Mouse (Mus musculus) lung, embryonic 15.5 days (tissue): ENCODE measurements around the gene Hsp90ab1. TPM values are rescaled to one million over a fixed set of nuclear protein-coding genes. Genes with fewer than 3 reads are reported as not detected.
A peak's percentile ranks its signal among the peaks of the same experiment; 100 is the strongest.

Source experiments
- ATAC-seq: fragments of 200-750 bp; cut with Nextera tagmentation; 2 replicates; pipeline ENCODE4 v1.8.0; 2017; ENCODE audit warnings: moderate number of reproducible peaks, borderline replicate concordance; ENCODE audit not compliant: low FRiP score, low TSS enrichment; ENCODE audit errors: extremely low read depth
- H3K27ac ChIP-seq: fragments of 300-500 bp; sonication (generic); 2 replicates; pipeline ENCODE4 v1.5.1; 2015; ENCODE audit warnings: moderate library complexity, mild to moderate bottlenecking, inconsistent platforms
- H3K27me3 ChIP-seq: fragments of 300-500 bp; sonication (generic); 2 replicates; pipeline ENCODE4 v1.6.1; 2015; ENCODE audit warnings: inconsistent platforms
- H3K36me3 ChIP-seq: fragments of 300-500 bp; sonication (generic); 2 replicates; pipeline ENCODE4 v1.6.1; 2015; ENCODE audit warnings: inconsistent platforms
- H3K4me1 ChIP-seq: fragments of 300-500 bp; sonication (generic); 2 replicates; pipeline ENCODE4 v1.6.1; 2015; ENCODE audit warnings: inconsistent platforms
- H3K4me2 ChIP-seq: fragments of 300-500 bp; sonication (generic); 2 replicates; pipeline ENCODE4 v1.6.1; 2015; ENCODE audit warnings: inconsistent platforms, mild to moderate bottlenecking, moderate library complexity
- H3K4me3 ChIP-seq: fragments of 300-500 bp; sonication (generic); 2 replicates; pipeline ENCODE4 v1.5.1; 2015; ENCODE audit warnings: mild to moderate bottlenecking, inconsistent platforms
- H3K9ac ChIP-seq: fragments of 300-500 bp; sonication (generic); 2 replicates; pipeline ENCODE4 v1.6.1; 2015; ENCODE audit warnings: inconsistent platforms
- H3K9me3 ChIP-seq: fragments of 300-500 bp; sonication (generic); 2 replicates; pipeline ENCODE4 v1.6.1; 2016; ENCODE audit warnings: inconsistent platforms
- WGBS: fragments of 180-500 bp; shearing (Covaris S2); methylation state at CpG from one replicate; pipeline ENCODE4 v1.1.7; 2015; 5-methylcytosine and 5-hydroxymethylcytosine counted together
- polyA plus RNA-seq: library from polyadenylated mRNA; unstranded; fragments of >200 nt; fragmentation: Nextera tagmentation; extraction: Ambion mirVana; gene quantifications from 2 replicates; pipeline ENCODE4 v1.2.1, GENCODE M21; 2015

The Hsp90ab1 gene
- polyA plus RNA-seq, 1 experiment from 2014 or later: 1,572 TPM

DNA sequence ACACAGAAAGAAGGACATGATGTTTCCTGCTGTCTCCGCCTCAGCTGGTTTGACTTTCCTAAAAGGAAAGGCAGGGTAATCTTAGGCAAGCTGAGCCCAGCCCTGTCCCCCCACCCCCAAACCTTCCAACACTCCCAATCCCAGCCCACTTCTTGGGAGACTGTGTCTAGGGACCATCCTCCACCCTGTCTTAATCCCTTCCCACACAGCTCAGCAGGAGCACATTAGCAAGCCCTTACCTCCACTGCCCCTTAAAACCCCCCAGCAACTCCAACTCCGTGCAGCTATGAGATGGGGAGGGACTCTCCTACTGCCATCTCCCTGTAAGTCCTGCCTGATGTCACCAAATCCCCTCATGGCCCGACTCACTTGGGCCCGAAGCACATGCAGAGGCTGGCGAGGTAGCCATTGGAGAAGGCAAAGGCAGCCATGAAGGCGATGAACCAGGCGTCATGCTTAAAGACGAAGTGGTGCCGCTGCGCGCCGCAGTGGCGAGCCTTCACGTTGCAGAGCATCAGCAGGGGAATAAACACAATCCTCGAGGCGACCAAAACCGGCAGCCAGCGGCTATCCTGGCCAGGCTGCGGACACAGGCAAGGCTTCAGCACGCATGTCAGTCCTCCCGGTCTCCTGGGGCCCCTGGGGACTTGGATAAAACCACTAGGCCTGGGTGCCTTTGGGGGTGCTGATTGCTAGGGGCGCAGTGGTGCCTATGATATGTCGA lies 12.8 kb upstream of the Hsp90ab1 start:
- Histone ChIP-seq H3K36me3 (peaks cover 20% of the 10 kb centered on the region; the same call in 1 of the 2 replicates), H3K4me1 (peaks cover 38% of the 10 kb centered on the region), H3K27ac (peak overlapping the region; percentile 84), H3K9me3 (no peaks in the 10 kb centered on the region), H3K9ac (no peak overlapping the region), H3K27me3 (no peaks in the 10 kb centered on the region), H3K4me2 (no peak overlapping the region), H3K4me3 (no peak overlapping the region)
- WGBS: 67% methylated on average over 23 of the region's 23 CpGs
- no peak for ATAC-seq

GRCm38 (mm10) chr17:45584939-45585678 lies 12.0 kb upstream of the Hsp90ab1 start:
- no peak overlapping the region for H3K9ac ChIP-seq
- no peaks in the 10 kb centered on the region for H3K27me3 ChIP-seq
- peak overlapping the region; percentile 84 for H3K27ac ChIP-seq
- H3K36me3 ChIP-seq: peaks cover 20% of the 10 kb centered on the region; the same call in 1 of the 2 replicates
- ATAC-seq: peak; percentile 49
- H3K9me3 ChIP-seq: no peaks in the 10 kb centered on the region
- WGBS: 28% methylated on average over 14 of the region's 14 CpGs
- peak overlapping the region; percentile 15 for H3K4me2 ChIP-seq
- H3K4me1 ChIP-seq: peaks cover 36% of the 10 kb centered on the region
- no peak overlapping the region for H3K4me3 ChIP-seq

- peak overlapping the region; percentile 84 for H3K27ac ChIP-seq
- peak; percentile 69 for ATAC-seq
- no peaks in the 10 kb centered on the region for H3K9me3 ChIP-seq
- peaks cover 18% of the 10 kb centered on the region; the same call in 1 of the 2 replicates for H3K36me3 ChIP-seq
- peak overlapping the region; percentile 15 for H3K4me2 ChIP-seq
- peaks cover 36% of the 10 kb centered on the region for H3K4me1 ChIP-seq
- H3K4me3 ChIP-seq: no peak overlapping the region
- WGBS: 30% methylated on average over 12 of the region's 12 CpGs
- H3K9ac ChIP-seq: no peak overlapping the region
- no peaks in the 10 kb centered on the region for H3K27me3 ChIP-seq
These were observed 11.2 kb upstream of the Hsp90ab1 start for GRCm38 (mm10) chr17:45584096-45584896.

GRCm38 (mm10) chr17:45582715-45583355 lies 9.8 kb upstream of the Hsp90ab1 start:
- peaks cover 41% of the 10 kb centered on the region for H3K4me1 ChIP-seq
- H3K27ac ChIP-seq: no peak overlapping the region
- no peaks in the 10 kb centered on the region for H3K27me3 ChIP-seq
- ATAC-seq: no peak
- H3K4me2 ChIP-seq: no peak overlapping the region
- H3K9ac ChIP-seq: no peak overlapping the region
- H3K4me3 ChIP-seq: no peak overlapping the region
- 64% methylated on average over 6 of the region's 6 CpGs for WGBS
- H3K9me3 ChIP-seq: no peaks in the 10 kb centered on the region
- H3K36me3 ChIP-seq: peaks cover 10% of the 10 kb centered on the region; the same call in 1 of the 2 replicates

DNA sequence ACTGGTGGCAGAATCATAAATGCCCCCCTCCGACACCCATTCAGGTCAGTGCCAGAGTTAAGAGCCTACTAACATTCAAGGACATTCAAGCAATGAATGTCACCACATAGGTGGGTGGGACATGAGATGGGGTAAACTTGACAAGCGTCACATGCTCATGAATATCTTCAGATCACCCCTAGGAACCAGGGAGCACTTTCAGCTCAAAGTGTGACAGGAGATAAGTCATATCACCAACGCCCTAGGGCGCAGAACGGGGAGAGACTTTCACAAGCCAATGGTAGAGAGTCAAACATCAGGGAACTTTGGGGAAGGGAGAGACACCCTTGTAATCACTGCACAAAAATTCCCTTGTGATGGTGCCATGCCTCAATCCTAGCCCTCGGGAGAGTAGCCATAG lies 9.1 kb upstream of the Hsp90ab1 start:
- Histone ChIP-seq H3K4me1 (peaks cover 41% of the 10 kb centered on the region), H3K9me3 (no peaks in the 10 kb centered on the region), H3K4me2 (no peak overlapping the region), H3K27ac (no peak overlapping the region), H3K27me3 (no peaks in the 10 kb centered on the region), H3K4me3 (no peak overlapping the region), H3K36me3 (peaks cover 9% of the 10 kb centered on the region; the same call in 1 of the 2 replicates), H3K9ac (no peak overlapping the region)
- WGBS: 90% methylated on average over 6 of the region's 6 CpGs
- no peak for ATAC-seq

GRCm38 (mm10) chr17:45581567-45581983 lies 8.5 kb upstream of the Hsp90ab1 start:
- Histone ChIP-seq H3K27ac (peak overlapping the region; percentile 61; the same call in 1 of the 2 replicates), H3K4me3 (no peak overlapping the region), H3K9ac (no peak overlapping the region), H3K4me1 (peaks cover 41% of the 10 kb centered on the region), H3K4me2 (0 out of 2 replicates have a peak overlapping the region, but pooled peaks have one; percentile 21), H3K36me3 (peaks cover 3% of the 10 kb centered on the region; the same call in 1 of the 2 replicates), H3K27me3 (no peaks in the 10 kb centered on the region), H3K9me3 (no peaks in the 10 kb centered on the region)
- ATAC-seq: 0 out of 2 replicates have a peak, but pooled peaks have one; percentile 7
- WGBS: 3% methylated on average over 2 of the region's 2 CpGs

DNA sequence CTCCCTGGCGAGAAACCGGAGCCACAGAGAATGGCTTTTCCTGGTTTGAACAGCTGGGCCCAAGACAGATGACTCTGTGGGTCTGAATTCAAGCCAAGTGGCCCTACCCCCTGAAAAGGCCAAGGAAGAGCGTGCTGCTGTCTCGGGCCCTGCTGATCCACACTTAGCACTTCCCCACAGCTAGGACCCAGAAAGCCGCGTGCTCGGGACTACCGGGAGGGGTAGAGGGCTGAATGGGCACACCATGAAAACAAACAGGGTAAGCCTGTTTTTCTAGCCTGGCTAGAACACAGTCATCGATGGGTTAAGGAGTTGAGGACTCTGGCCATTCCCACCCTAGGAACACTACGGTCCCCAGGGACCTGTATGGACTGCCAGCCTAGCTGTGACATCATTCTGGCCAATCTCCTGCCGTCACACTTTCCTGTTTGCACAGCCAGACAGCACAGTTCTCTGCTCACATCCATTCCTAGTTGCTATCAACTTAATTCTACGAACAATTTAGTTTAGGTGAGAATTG lies 7.9 kb upstream of the Hsp90ab1 start:
- Histone ChIP-seq H3K27ac (peak overlapping the region; percentile 61), H3K9me3 (no peaks in the 10 kb centered on the region), H3K9ac (no peak overlapping the region), H3K36me3 (no peaks in the 10 kb centered on the region), H3K4me1 (peaks cover 40% of the 10 kb centered on the region), H3K4me2 (peak overlapping the region; percentile 21; the same call in 1 of the 2 replicates), H3K27me3 (no peaks in the 10 kb centered on the region), H3K4me3 (no peak overlapping the region)
- no peak; the same call in 1 of the 2 replicates for ATAC-seq
- WGBS: 17% methylated on average over 12 of the region's 12 CpGs

DNA sequence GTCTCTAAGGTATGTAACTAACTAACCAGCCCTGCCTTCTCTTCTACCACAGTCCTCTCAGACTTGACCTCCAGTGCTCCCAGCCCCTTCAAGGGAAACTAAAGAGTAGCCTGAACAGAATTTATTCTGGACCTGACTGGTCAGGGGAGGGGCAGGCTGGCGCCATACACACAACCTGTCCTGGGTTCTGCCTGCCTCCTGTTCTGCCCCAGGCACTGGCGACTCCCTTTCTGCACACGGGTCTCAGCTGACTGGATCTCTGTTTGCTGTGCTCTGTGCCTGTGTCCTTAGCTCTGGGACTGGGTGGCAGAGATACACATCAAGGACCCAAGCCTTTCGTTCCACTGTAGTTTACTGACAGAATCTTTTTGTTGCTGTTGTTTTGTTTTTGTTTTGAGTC lies 6.5 kb upstream of the Hsp90ab1 start:
- no peak overlapping the region for H3K27ac ChIP-seq
- 72% methylated on average over 4 of the region's 4 CpGs for WGBS
- no peak for ATAC-seq
- no peak overlapping the region for H3K9ac ChIP-seq
- no peaks in the 10 kb centered on the region for H3K36me3 ChIP-seq
- no peak overlapping the region for H3K4me2 ChIP-seq
- H3K9me3 ChIP-seq: no peaks in the 10 kb centered on the region
- H3K4me3 ChIP-seq: no peak overlapping the region
- H3K4me1 ChIP-seq: peaks cover 34% of the 10 kb centered on the region
- no peaks in the 10 kb centered on the region for H3K27me3 ChIP-seq

DNA sequence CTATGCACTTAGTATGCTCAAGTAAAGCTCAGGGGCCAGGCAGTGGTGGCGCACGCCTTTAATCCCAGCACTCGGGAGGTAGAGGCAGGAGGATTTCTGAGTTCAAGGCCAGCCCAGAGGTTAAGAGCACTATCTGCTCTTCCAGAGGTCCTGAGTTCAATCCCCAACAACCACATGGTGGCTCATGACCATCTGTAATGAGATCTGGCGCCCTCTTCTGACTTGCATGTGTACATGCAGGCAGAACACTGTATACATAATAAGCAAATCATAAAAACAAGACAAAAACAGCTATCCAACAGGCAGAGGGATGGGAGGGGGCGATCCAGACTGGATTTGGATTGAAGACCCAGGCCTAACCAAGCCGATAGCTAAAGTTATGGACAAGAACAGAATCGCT lies 5.8 kb upstream of the Hsp90ab1 start:
- H3K9me3 ChIP-seq: no peaks in the 10 kb centered on the region
- 73% methylated on average over 7 of the region's 7 CpGs for WGBS
- H3K36me3 ChIP-seq: no peaks in the 10 kb centered on the region
- no peak overlapping the region for H3K4me2 ChIP-seq
- peaks cover 30% of the 10 kb centered on the region for H3K4me1 ChIP-seq
- no peak for ATAC-seq
- no peak overlapping the region for H3K9ac ChIP-seq
- H3K27me3 ChIP-seq: no peaks in the 10 kb centered on the region
- H3K4me3 ChIP-seq: no peak overlapping the region
- H3K27ac ChIP-seq: peak overlapping the region; percentile 41

- Histone ChIP-seq H3K36me3 (no peaks in the 10 kb centered on the region), H3K4me2 (no peak overlapping the region), H3K9ac (no peak overlapping the region), H3K9me3 (no peaks in the 10 kb centered on the region), H3K27me3 (no peaks in the 10 kb centered on the region), H3K4me3 (no peak overlapping the region), H3K4me1 (peaks cover 30% of the 10 kb centered on the region), H3K27ac (peak overlapping the region; percentile 41)
- ATAC-seq: no peak
- 37% methylated on average over 5 of the region's 5 CpGs for WGBS
These were observed 5.2 kb upstream of the Hsp90ab1 start for GRCm38 (mm10) chr17:45578242-45578641.
